Mouse (Mus musculus) retina, adult 2 months (tissue): ENCODE measurements around the gene Pebp1.

Source experiments
- DNase-seq: peaks from one replicate; pipeline ENCODE4 v3.0.0-alpha.2; 2012; ENCODE audit warnings: low read depth, low spot score

Gene Pebp1

GRCm38 (mm10) chr5:117286286-117286685 is 1.1 kb downstream of the Pebp1 start:
- DNase-seq: no peak

- DNase-seq: no peak
Observed at GRCm38 (mm10) chr5:117285266-117285665, 2.2 kb downstream of the Pebp1 start.

GRCm38 (mm10) chr5:117284682-117285081 is 2.7 kb downstream of the Pebp1 start:
- DNase-seq: no peak

- DNase-seq: no peak
Observed at GRCm38 (mm10) chr5:117284029-117284428, 3.4 kb downstream of the Pebp1 start.

GRCm38 (mm10) chr5:117282360-117282759 is 5.1 kb downstream of the Pebp1 start:
- no peak for DNase-seq

DNA sequence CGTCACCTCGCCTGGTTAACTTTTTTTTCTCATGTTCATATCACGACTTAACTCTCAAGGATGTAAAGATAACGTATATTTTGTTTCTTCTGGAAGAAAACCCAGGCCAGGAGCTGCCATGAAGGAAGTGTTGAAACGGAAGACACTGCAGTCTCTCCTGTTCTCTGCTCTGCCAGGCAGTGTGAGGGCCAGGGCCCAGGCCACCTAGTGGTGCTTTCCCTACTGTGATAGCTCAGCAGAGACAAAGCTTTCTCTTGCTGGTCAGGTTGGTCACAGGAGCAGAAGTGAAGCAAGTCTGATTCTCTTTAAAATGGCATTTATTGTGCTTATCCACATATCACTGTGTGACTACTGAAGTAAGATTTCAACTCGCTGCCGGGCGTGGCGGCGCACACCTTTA is 5.9 kb downstream of the Pebp1 start:
- no peak for DNase-seq

GRCm38 (mm10) chr5:117279669-117280050 is 7.8 kb downstream of the Pebp1 start:
- no peak for DNase-seq

DNA sequence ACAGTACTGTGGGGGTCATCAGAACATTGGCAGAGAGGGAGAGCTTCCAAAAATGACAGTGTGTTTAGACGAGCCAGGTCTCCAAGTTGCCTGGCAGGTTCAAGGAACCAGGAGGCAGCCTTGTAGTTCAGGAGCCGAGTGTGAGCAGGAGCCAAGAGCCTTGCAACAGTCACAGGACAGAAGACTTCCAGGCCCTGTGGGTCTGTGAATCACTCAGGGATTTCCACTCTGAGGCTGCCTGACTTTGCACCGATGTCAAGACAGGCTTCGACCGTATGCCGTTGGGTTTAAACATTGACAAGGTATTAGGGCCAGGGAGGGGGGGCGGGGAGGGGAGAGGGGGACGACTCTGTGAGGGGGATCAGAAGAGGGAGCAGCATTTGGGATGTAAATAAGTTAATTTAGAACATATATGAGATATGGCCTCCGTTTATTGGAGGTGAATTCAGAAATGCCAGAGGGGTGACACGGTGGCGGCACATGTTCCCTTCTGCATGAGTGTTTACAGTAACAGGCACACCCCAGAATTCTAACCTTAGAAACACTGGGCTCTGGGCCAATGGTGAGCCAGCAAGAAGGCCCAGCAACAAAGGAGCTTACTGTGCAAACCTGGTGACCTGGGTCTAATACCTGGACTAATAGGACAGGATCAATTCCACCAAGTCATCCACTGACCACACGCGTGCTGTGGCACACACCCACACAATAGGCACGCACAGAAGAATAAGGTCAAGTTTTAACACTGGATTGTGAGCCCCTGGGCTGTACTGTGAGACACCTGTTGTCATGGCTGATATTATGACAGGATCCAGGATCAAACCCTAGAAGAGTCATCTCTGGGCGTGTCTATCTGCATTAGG is 8.4 kb downstream of the Pebp1 start:
- no peak for DNase-seq

GRCm38 (mm10) chr5:117277784-117278183 is 9.6 kb downstream of the Pebp1 start:
- DNase-seq: no peak

GRCm38 (mm10) chr5:117274817-117275216 is 12.6 kb downstream of the Pebp1 start:
- no peak for DNase-seq

GRCm38 (mm10) chr5:117271945-117272344 is 15.5 kb downstream of the Pebp1 start:
- no peak for DNase-seq

GRCm38 (mm10) chr5:117269395-117269794 is 18.0 kb downstream of the Pebp1 start:
- DNase-seq: no peak

DNA sequence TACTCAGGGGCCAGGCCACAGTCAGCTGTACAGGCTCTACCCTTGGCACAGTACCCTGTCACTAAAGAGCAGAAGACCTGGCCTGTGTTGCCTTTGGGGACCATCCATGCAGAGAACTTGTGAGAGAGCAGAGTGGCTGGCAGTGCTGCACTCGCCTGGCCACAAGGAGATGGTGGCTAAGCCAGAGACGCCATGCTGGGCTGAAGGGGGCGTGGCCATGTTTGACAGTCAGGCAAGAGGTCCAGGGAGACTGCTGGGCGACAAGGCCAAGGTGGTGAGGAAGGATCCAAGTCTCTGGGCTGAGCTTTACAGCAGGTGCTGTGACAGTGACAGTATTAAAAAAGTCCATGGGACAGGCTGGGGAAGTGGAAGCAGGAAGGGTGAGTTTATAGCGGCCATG is 18.7 kb downstream of the Pebp1 start:
- no peak for DNase-seq

GRCm38 (mm10) chr5:117267913-117268312 is 19.5 kb downstream of the Pebp1 start:
- DNase-seq: no peak

- DNase-seq: no peak
Observed at GRCm38 (mm10) chr5:117264701-117265100, 22.7 kb downstream of the Pebp1 start.

GRCm38 (mm10) chr5:117263566-117263965 is 23.9 kb downstream of the Pebp1 start:
- no peak for DNase-seq

GRCm38 (mm10) chr5:117258276-117258675 is 29.1 kb downstream of the Pebp1 start:
- no peak for DNase-seq

- no peak for DNase-seq
Observed at GRCm38 (mm10) chr5:117251763-117252162, 35.7 kb downstream of the Pebp1 start.

- DNase-seq: no peak
Observed at GRCm38 (mm10) chr5:117250796-117251195, 36.6 kb downstream of the Pebp1 start.

- no peak for DNase-seq
Observed at GRCm38 (mm10) chr5:117248351-117248750, 39.1 kb downstream of the Pebp1 start.

DNA sequence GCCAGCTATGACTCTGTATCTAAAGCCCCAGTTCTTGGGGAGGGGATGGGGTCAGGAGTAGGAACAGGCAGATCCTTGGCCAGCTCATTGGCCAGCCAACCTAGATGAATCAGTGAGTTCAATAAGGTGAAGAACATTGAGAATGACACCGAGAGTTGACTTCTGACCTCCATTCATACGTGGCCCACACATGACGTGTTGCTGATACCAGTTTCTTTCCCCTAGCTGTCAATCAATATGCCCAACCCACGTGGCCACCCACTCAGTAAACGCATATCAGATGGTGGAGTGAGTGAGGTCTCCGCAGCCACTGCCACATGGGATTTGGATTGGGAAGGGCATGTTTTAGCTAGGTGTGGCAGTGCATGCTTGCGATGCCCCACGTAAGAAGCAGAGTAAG is 42.3 kb downstream of the Pebp1 start:
- no peak for DNase-seq

DNA sequence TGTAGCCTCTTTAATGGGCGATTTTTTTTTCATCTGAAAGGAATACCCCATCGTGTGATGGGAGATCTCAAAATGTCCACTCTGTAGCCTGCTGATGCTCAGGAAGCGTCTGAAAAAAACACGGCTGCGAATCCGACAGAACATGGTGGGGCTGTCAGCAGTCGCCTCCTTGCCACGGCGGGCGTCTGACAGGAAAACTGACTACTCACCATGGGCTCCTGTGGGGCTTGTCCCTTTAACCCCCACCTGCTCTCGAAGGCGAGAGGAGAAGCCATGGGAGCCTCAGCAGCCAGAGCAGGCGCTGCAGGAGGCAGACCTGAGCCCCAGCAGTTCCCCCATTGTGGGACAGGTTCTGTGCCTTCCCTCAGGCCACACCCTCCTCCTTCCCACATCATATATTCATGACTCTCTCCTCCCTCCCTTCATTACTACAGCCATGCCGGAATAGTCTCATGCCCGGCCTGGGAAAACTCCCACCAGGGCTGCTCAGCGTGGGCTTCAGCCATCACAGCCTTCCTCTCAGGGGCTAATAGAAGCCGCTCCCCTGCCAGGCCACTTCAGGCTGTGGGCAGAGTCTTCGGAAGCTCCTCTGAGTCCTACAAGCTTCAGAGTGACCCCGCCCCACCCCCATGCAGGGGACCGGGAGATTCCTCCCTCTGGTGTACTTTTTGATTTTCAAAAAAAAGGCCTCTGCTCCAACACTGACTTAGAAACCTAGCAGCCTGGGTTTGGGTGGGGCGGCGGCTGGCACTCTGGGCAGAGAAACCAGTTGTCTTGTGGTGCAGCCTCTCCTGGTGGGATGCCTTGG is 44.5 kb downstream of the Pebp1 start:
- no peak for DNase-seq
